Mouse (Mus musculus) neural tube, embryonic 15.5 days (tissue): ENCODE results near the gene Nop2. TPM values are rescaled to one million over a fixed set of nuclear protein-coding genes. Genes with fewer than 3 reads are reported as not detected.

Source experiments
- ATAC-seq: fragments of 200-750 bp; cut with Nextera tagmentation; 2 replicates; pipeline ENCODE4 v1.8.0; 2017; ENCODE audit warnings: mild to moderate bottlenecking, moderate TSS enrichment, moderate library complexity; ENCODE audit not compliant: low FRiP score
- H3K27ac ChIP-seq: fragments of 300-500 bp; sonication (generic); replicated peaks from 2 replicates; pipeline ENCODE4 v1.5.1; 2015; ENCODE audit warnings: mild to moderate bottlenecking, inconsistent platforms
- H3K27me3 ChIP-seq: fragments of 300-500 bp; sonication (generic); replicated peaks from 2 replicates; pipeline ENCODE4 v1.6.1; 2015; ENCODE audit warnings: inconsistent platforms
- H3K36me3 ChIP-seq: fragments of 300-500 bp; sonication (generic); 2 replicates; pipeline ENCODE4 v1.6.1; 2015; ENCODE audit warnings: inconsistent platforms
- H3K4me1 ChIP-seq: fragments of 300-500 bp; sonication (generic); 2 replicates; pipeline ENCODE4 v1.6.1; 2015; ENCODE audit warnings: inconsistent platforms
- H3K4me2 ChIP-seq: fragments of 300-500 bp; sonication (generic); 2 replicates; pipeline ENCODE4 v1.6.1; 2015; ENCODE audit warnings: inconsistent platforms, mild to moderate bottlenecking, moderate library complexity
- H3K4me3 ChIP-seq: fragments of 300-500 bp; sonication (generic); replicated peaks from 2 replicates; pipeline ENCODE4 v1.5.1; 2015; ENCODE audit warnings: mild to moderate bottlenecking, inconsistent platforms
- H3K9ac ChIP-seq: fragments of 300-500 bp; sonication (generic); replicated peaks from 2 replicates; pipeline ENCODE4 v1.6.1; 2015; ENCODE audit warnings: mild to moderate bottlenecking, inconsistent platforms
- H3K9me3 ChIP-seq: fragments of 300-500 bp; sonication (generic); replicated peaks from 2 replicates; pipeline ENCODE4 v1.6.1; 2016; ENCODE audit warnings: inconsistent platforms
- WGBS: fragments of 180-500 bp; shearing (Covaris S2); methylation state at CpG from one replicate; pipeline ENCODE4 v1.1.7; 2015; ENCODE audit warnings: mixed read lengths; 5-methylcytosine and 5-hydroxymethylcytosine counted together
- polyA plus RNA-seq: library from polyadenylated mRNA; unstranded; fragments of >200 nt; fragmentation: Nextera tagmentation; extraction: Ambion mirVana; gene quantifications from 2 replicates; pipeline ENCODE4 v1.2.1, GENCODE M21; 2015

Gene Nop2
- polyA plus RNA-seq, 1 experiment from 2014 or later, result 47.8 TPM

GRCm38 (mm10) chr6:125164672-125165327, 33.1 kb downstream of the Nop2 start:
- ATAC-seq, result peak; percentile 56
- no peaks in the 10 kb centered on the region for H3K27me3 ChIP-seq
- H3K4me2 ChIP-seq, result peak overlapping the region; percentile 91
- under 1% methylated on average over 39 of the region's 39 CpGs for WGBS
- H3K4me3 ChIP-seq, result peak overlapping the region; percentile 80
- peak overlapping the region; percentile 96 for H3K9ac ChIP-seq
- H3K9me3 ChIP-seq, result no peaks in the 10 kb centered on the region
- H3K27ac ChIP-seq, result peak overlapping the region; percentile 95
- peaks cover 50% of the 10 kb centered on the region for H3K36me3 ChIP-seq
- peaks cover 50% of the 10 kb centered on the region for H3K4me1 ChIP-seq

GRCm38 (mm10) chr6:125165328-125165891, 33.7 kb downstream of the Nop2 start:
- Histone ChIP-seq H3K27me3 (no peaks in the 10 kb centered on the region), H3K9ac (peak overlapping the region; percentile 96), H3K9me3 (no peaks in the 10 kb centered on the region), H3K27ac (peak overlapping the region; percentile 95), H3K4me3 (peak overlapping the region; percentile 80), H3K4me1 (peaks cover 50% of the 10 kb centered on the region), H3K36me3 (peaks cover 51% of the 10 kb centered on the region), H3K4me2 (peak overlapping the region; percentile 91)
- under 1% methylated on average over 36 of the region's 36 CpGs for WGBS
- peak; percentile 94 for ATAC-seq

GRCm38 (mm10) chr6:125166051-125166751, 34.5 kb downstream of the Nop2 start, which contains the start of gene Gapdh:
Gene Gapdh, minus strand, starts transcription at chr6:125166467.
- Histone ChIP-seq H3K4me3 (peak within 1 kb of the TSS; percentile 80), H3K27ac (peak within 1 kb of the TSS; percentile 95), H3K4me2 (peak within 1 kb of the TSS; percentile 91), H3K4me1 (peaks cover 45% of the 10 kb centered on the region), H3K36me3 (peaks cover 51% of the 10 kb centered on the region), H3K27me3 (no peaks in the 10 kb centered on the region), H3K9me3 (no peaks in the 10 kb centered on the region), H3K9ac (peak within 1 kb of the TSS; percentile 96)
- peak; percentile 4 for ATAC-seq
- WGBS, result 1% methylated on average over 17 of the region's 18 CpGs

- ATAC-seq, result no peak
- H3K4me2 ChIP-seq, result peak overlapping the region; percentile 91
- H3K36me3 ChIP-seq, result peaks cover 55% of the 10 kb centered on the region
- WGBS, result 20% methylated on average over 10 of the region's 10 CpGs
- peaks cover 40% of the 10 kb centered on the region for H3K4me1 ChIP-seq
- H3K4me3 ChIP-seq, result peak overlapping the region; percentile 80
- peak overlapping the region; percentile 64 for H3K9ac ChIP-seq
- peak overlapping the region; percentile 95 for H3K27ac ChIP-seq
- H3K9me3 ChIP-seq, result no peaks in the 10 kb centered on the region
- no peaks in the 10 kb centered on the region for H3K27me3 ChIP-seq
These were observed 35.3 kb downstream of the Nop2 start for GRCm38 (mm10) chr6:125166861-125167650.

- Histone ChIP-seq H3K27ac (no peak overlapping the region), H3K27me3 (no peaks in the 10 kb centered on the region), H3K4me1 (peaks cover 34% of the 10 kb centered on the region), H3K4me2 (no peak overlapping the region), H3K9ac (no peak overlapping the region), H3K36me3 (peaks cover 62% of the 10 kb centered on the region), H3K9me3 (no peaks in the 10 kb centered on the region), H3K4me3 (no peak overlapping the region)
- 88% methylated on average over 14 of the region's 14 CpGs for WGBS
- no peak for ATAC-seq
These were observed 36.4 kb downstream of the Nop2 start for GRCm38 (mm10) chr6:125168086-125168485.

- no peak for ATAC-seq
- Histone ChIP-seq H3K27me3 (no peaks in the 10 kb centered on the region), H3K4me3 (no peak overlapping the region), H3K36me3 (peaks cover 75% of the 10 kb centered on the region), H3K9me3 (no peaks in the 10 kb centered on the region), H3K4me2 (no peak overlapping the region), H3K4me1 (peaks cover 18% of the 10 kb centered on the region), H3K27ac (no peak overlapping the region), H3K9ac (no peak overlapping the region)
- 87% methylated on average over 6 of the region's 6 CpGs for WGBS
These were observed 38.5 kb downstream of the Nop2 start for GRCm38 (mm10) chr6:125170194-125170593.

GRCm38 (mm10) chr6:125172474-125172873, 40.8 kb downstream of the Nop2 start:
- H3K4me2 ChIP-seq, result no peak overlapping the region
- H3K9ac ChIP-seq, result no peak overlapping the region
- H3K4me3 ChIP-seq, result no peak overlapping the region
- 81% methylated on average over 2 of the region's 2 CpGs for WGBS
- no peak overlapping the region for H3K27ac ChIP-seq
- no peaks in the 10 kb centered on the region for H3K27me3 ChIP-seq
- peaks cover under 1% of the 10 kb centered on the region for H3K4me1 ChIP-seq
- no peaks in the 10 kb centered on the region for H3K9me3 ChIP-seq
- no peak for ATAC-seq
- H3K36me3 ChIP-seq, result peaks cover 98% of the 10 kb centered on the region

GRCm38 (mm10) chr6:125173256-125173655, 41.5 kb downstream of the Nop2 start:
- no peak for ATAC-seq
- WGBS, result 97% methylated on average over 7 of the region's 7 CpGs

GRCm38 (mm10) chr6:125175469-125175868, 43.8 kb downstream of the Nop2 start:
- H3K9ac ChIP-seq, result no peak overlapping the region
- H3K36me3 ChIP-seq, result peaks cover 92% of the 10 kb centered on the region
- no peaks in the 10 kb centered on the region for H3K9me3 ChIP-seq
- no peak for ATAC-seq
- no peak overlapping the region for H3K27ac ChIP-seq
- H3K27me3 ChIP-seq, result no peaks in the 10 kb centered on the region
- no peak overlapping the region for H3K4me3 ChIP-seq
- H3K4me2 ChIP-seq, result no peak overlapping the region
- no peaks in the 10 kb centered on the region for H3K4me1 ChIP-seq
- WGBS, result 93% methylated on average over 5 of the region's 5 CpGs

More at GRCm38 (mm10) chr6:125173256-125173655, 41.5 kb downstream of the Nop2 start:
- H3K4me2 ChIP-seq, result no peak overlapping the region
- no peaks in the 10 kb centered on the region for H3K27me3 ChIP-seq
- H3K4me3 ChIP-seq, result no peak overlapping the region
- no peaks in the 10 kb centered on the region for H3K4me1 ChIP-seq
- H3K9ac ChIP-seq, result no peak overlapping the region
- peaks cover 98% of the 10 kb centered on the region for H3K36me3 ChIP-seq
- H3K9me3 ChIP-seq, result no peaks in the 10 kb centered on the region
- H3K27ac ChIP-seq, result no peak overlapping the region

GRCm38 (mm10) chr6:125179601-125180000, 47.9 kb downstream of the Nop2 start:
- Histone ChIP-seq H3K27ac (no peak overlapping the region), H3K4me1 (no peaks in the 10 kb centered on the region), H3K4me2 (no peak overlapping the region), H3K36me3 (peaks cover 89% of the 10 kb centered on the region), H3K4me3 (no peak overlapping the region), H3K9me3 (no peaks in the 10 kb centered on the region), H3K9ac (no peak overlapping the region), H3K27me3 (no peaks in the 10 kb centered on the region)
- WGBS, result 91% methylated on average over 7 of the region's 7 CpGs
- ATAC-seq, result no peak

- ATAC-seq, result no peak
- Histone ChIP-seq H3K36me3 (peaks cover 87% of the 10 kb centered on the region), H3K9ac (no peak overlapping the region), H3K4me2 (no peak overlapping the region), H3K27ac (no peak overlapping the region), H3K27me3 (no peaks in the 10 kb centered on the region), H3K4me3 (no peak overlapping the region), H3K9me3 (no peaks in the 10 kb centered on the region), H3K4me1 (no peaks in the 10 kb centered on the region)
- 71% methylated on average over 5 of the region's 5 CpGs for WGBS
These were observed 50.4 kb downstream of the Nop2 start for GRCm38 (mm10) chr6:125182133-125182532.
